Mouse (Mus musculus) kidney, embryonic 16.5 days (tissue): ENCODE results near the gene Fars2. TPM values are rescaled to one million over a fixed set of nuclear protein-coding genes. Genes with fewer than 3 reads are reported as not detected.

Experiments
- ATAC-seq: fragments of 200-750 bp; cut with Nextera tagmentation; 2 replicates; pipeline ENCODE4 v1.8.0; 2017; ENCODE audit warnings: moderate TSS enrichment; ENCODE audit not compliant: low FRiP score, low TSS enrichment
- H3K27ac ChIP-seq: fragments of 300-500 bp; sonication (generic); 2 replicates; pipeline ENCODE4 v1.5.1; 2014; ENCODE audit warnings: low read length
- H3K27me3 ChIP-seq: fragments of 300-500 bp; sonication (generic); 2 replicates; pipeline ENCODE4 v1.6.1; 2014; ENCODE audit warnings: low read length, control low read depth, mixed read lengths; ENCODE audit not compliant: insufficient read depth
- H3K36me3 ChIP-seq: fragments of 300-500 bp; sonication (generic); 2 replicates; pipeline ENCODE4 v1.6.1; 2014; ENCODE audit warnings: low read length, control low read depth, mixed read lengths; ENCODE audit not compliant: insufficient read depth
- H3K4me1 ChIP-seq: fragments of 300-500 bp; sonication (generic); 2 replicates; pipeline ENCODE4 v1.6.1; 2014; ENCODE audit warnings: low read length, control low read depth, mixed read lengths; ENCODE audit not compliant: insufficient read depth
- H3K4me2 ChIP-seq: fragments of 300-500 bp; sonication (generic); replicated peaks from 2 replicates; pipeline ENCODE4 v1.6.1; 2014; ENCODE audit warnings: low read depth, low read length
- H3K4me3 ChIP-seq: fragments of 300-500 bp; sonication (generic); 2 replicates; pipeline ENCODE4 v1.5.1; 2014; ENCODE audit warnings: mild to moderate bottlenecking, low read length
- H3K9ac ChIP-seq: fragments of 300-500 bp; sonication (generic); replicated peaks from 2 replicates; pipeline ENCODE4 v1.6.1; 2014; ENCODE audit warnings: low read length
- H3K9me3 ChIP-seq: fragments of 300-500 bp; sonication (generic); 2 replicates; pipeline ENCODE4 v1.6.1; 2016; ENCODE audit warnings: low read length, control low read depth
- WGBS: fragments of 180-500 bp; shearing (Covaris S2); extraction: QIAGEN DNeasy Blood & Tissue Kit; methylation state at CpG from one replicate; pipeline ENCODE4 v1.1.7; 2014; 5-methylcytosine and 5-hydroxymethylcytosine counted together
- polyA plus RNA-seq: library from polyadenylated mRNA; unstranded; fragments of >200 nt; fragmentation: Nextera tagmentation; extraction: Ambion mirVana; gene quantifications from 2 replicates; pipeline ENCODE4 v1.2.1, GENCODE M21; 2015

The Fars2 gene
- polyA plus RNA-seq, 1 experiment from 2014 or later = 48.6 TPM

GRCm38 (mm10) chr13:36550694-36551093 is 433.5 kb downstream of the Fars2 start:
- no peaks in the 10 kb centered on the region for H3K4me1 ChIP-seq
- H3K9ac ChIP-seq = no peak overlapping the region
- no peaks in the 10 kb centered on the region for H3K27me3 ChIP-seq
- H3K9me3 ChIP-seq = no peaks in the 10 kb centered on the region
- H3K36me3 ChIP-seq = no peaks in the 10 kb centered on the region
- no peak overlapping the region for H3K4me2 ChIP-seq
- ATAC-seq = no peak
- WGBS = 64% methylated on average over 6 of the region's 6 CpGs
- no peak overlapping the region for H3K27ac ChIP-seq
- no peak overlapping the region for H3K4me3 ChIP-seq

GRCm38 (mm10) chr13:36552522-36553246 is 435.5 kb downstream of the Fars2 start:
- 84% methylated on average over 3 of the region's 3 CpGs for WGBS
- ATAC-seq = no peak
- no peak overlapping the region for H3K4me2 ChIP-seq
- H3K4me3 ChIP-seq = no peak overlapping the region
- H3K27me3 ChIP-seq = no peaks in the 10 kb centered on the region
- no peaks in the 10 kb centered on the region for H3K4me1 ChIP-seq
- no peaks in the 10 kb centered on the region for H3K36me3 ChIP-seq
- no peaks in the 10 kb centered on the region for H3K9me3 ChIP-seq
- no peak overlapping the region for H3K27ac ChIP-seq
- H3K9ac ChIP-seq = no peak overlapping the region

DNA sequence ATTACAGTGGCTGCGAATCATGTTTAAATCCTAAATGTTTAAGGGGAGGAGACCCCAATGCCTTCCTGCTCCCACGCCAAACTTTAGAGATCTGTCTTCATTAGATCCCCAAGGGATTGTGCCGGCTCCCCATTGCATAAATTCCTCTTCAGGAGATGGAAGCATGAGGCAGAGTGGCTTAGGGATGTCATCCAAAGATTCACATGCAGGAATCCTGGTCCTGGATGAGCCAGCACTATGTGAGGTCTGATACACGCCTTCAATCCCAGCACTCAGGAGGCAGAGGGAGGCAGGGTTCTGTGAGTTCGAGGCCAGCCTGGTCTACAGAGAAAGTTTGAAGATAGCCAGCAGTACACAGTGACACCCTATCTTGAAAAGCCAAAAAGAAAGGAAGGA is 436.0 kb downstream of the Fars2 start:
- H3K9ac ChIP-seq = no peak overlapping the region
- H3K9me3 ChIP-seq = no peaks in the 10 kb centered on the region
- H3K4me3 ChIP-seq = no peak overlapping the region
- no peaks in the 10 kb centered on the region for H3K27me3 ChIP-seq
- 70% methylated on average over 5 of the region's 5 CpGs for WGBS
- H3K4me2 ChIP-seq = no peak overlapping the region
- no peaks in the 10 kb centered on the region for H3K4me1 ChIP-seq
- no peaks in the 10 kb centered on the region for H3K36me3 ChIP-seq
- H3K27ac ChIP-seq = no peak overlapping the region
- no peak for ATAC-seq

GRCm38 (mm10) chr13:36554743-36555142 is 437.5 kb downstream of the Fars2 start:
- Histone ChIP-seq H3K27ac (no peak overlapping the region), H3K4me3 (no peak overlapping the region), H3K27me3 (no peaks in the 10 kb centered on the region), H3K9me3 (no peaks in the 10 kb centered on the region), H3K4me2 (no peak overlapping the region), H3K9ac (no peak overlapping the region), H3K4me1 (no peaks in the 10 kb centered on the region), H3K36me3 (no peaks in the 10 kb centered on the region)
- 85% methylated on average over 1 of the region's 1 CpGs for WGBS
- no peak for ATAC-seq

GRCm38 (mm10) chr13:36562447-36563441 is 445.5 kb downstream of the Fars2 start:
- Histone ChIP-seq H3K27ac (no peak overlapping the region), H3K4me2 (no peak overlapping the region), H3K27me3 (no peaks in the 10 kb centered on the region), H3K4me1 (no peaks in the 10 kb centered on the region), H3K36me3 (no peaks in the 10 kb centered on the region), H3K4me3 (no peak overlapping the region), H3K9ac (no peak overlapping the region), H3K9me3 (no peaks in the 10 kb centered on the region)
- no peak for ATAC-seq
- WGBS = 69% methylated on average over 16 of the region's 16 CpGs

- Histone ChIP-seq H3K4me3 (no peak overlapping the region), H3K27ac (no peak overlapping the region), H3K36me3 (no peaks in the 10 kb centered on the region), H3K27me3 (no peaks in the 10 kb centered on the region), H3K4me2 (no peak overlapping the region), H3K9me3 (no peaks in the 10 kb centered on the region), H3K4me1 (no peaks in the 10 kb centered on the region), H3K9ac (no peak overlapping the region)
- WGBS = 33% methylated on average over 6 of the region's 6 CpGs
- no peak for ATAC-seq
Observed at GRCm38 (mm10) chr13:36564764-36565315, 447.6 kb downstream of the Fars2 start.

- ATAC-seq = no peak
- no peaks in the 10 kb centered on the region for H3K9me3 ChIP-seq
- H3K9ac ChIP-seq = no peak overlapping the region
- H3K36me3 ChIP-seq = no peaks in the 10 kb centered on the region
- no peak overlapping the region for H3K4me3 ChIP-seq
- H3K4me2 ChIP-seq = no peak overlapping the region
- peaks cover 6% of the 10 kb centered on the region; the same call in 1 of the 2 replicates for H3K4me1 ChIP-seq
- no peak overlapping the region for H3K27ac ChIP-seq
- no peaks in the 10 kb centered on the region for H3K27me3 ChIP-seq
- WGBS = 66% methylated on average over 4 of the region's 4 CpGs
Observed at GRCm38 (mm10) chr13:36576781-36577180, 459.6 kb downstream of the Fars2 start.

DNA sequence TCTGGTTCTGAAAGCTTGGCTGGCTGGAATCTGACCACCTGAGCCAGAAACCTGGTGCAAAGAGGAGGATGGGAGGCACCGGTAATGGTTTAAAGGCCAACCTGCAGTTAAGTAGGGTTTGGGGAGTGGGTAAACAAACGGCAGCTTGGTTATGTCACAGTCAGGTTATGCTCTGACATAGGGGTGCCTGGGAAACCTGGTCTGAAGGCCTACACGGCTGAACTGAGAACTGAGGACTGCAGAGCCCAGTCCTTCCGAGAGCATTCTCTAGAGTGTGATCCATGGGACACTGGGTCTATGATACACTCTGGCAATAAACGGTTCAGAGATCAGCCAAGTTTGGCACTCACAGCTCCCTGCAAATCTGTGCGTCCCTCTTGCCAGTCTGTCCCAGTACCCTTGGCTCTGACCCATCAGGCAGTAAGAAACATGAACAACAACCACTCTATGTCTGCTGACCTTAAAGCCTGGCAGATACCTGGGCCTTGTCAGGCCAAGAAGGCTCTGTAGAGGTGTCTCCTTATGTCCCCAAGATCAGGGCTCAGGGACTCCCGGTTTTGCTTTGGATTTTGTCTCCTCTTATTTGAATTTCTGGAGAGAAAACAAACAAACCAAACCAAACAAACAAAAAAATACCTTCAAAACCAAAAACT is 460.8 kb downstream of the Fars2 start:
- Histone ChIP-seq H3K4me2 (peak overlapping the region; percentile 73), H3K4me1 (peaks cover 11% of the 10 kb centered on the region), H3K27ac (no peak overlapping the region), H3K9me3 (no peaks in the 10 kb centered on the region), H3K27me3 (no peaks in the 10 kb centered on the region), H3K36me3 (no peaks in the 10 kb centered on the region), H3K9ac (0 out of 2 replicates have a peak overlapping the region, but pooled peaks have one; percentile 19), H3K4me3 (peak overlapping the region; percentile 58)
- 36% methylated on average over 7 of the region's 7 CpGs for whole genome bisulfite sequencing
- peak; percentile 32; the same call in 1 of the 2 replicates for ATAC-seq

- no peaks in the 10 kb centered on the region for H3K36me3 ChIP-seq
- 2% methylated on average over 41 of the region's 41 CpGs for WGBS
- peak overlapping the region; percentile 72 for H3K9ac ChIP-seq
- peak overlapping the region; percentile 73 for H3K4me2 ChIP-seq
- H3K27me3 ChIP-seq = no peaks in the 10 kb centered on the region
- peak overlapping the region; percentile 58 for H3K4me3 ChIP-seq
- no peaks in the 10 kb centered on the region for H3K9me3 ChIP-seq
- no peak overlapping the region for H3K27ac ChIP-seq
- peaks cover 13% of the 10 kb centered on the region for H3K4me1 ChIP-seq
- peak; percentile 97 for ATAC-seq
Observed at GRCm38 (mm10) chr13:36578569-36579333, 461.5 kb downstream of the Fars2 start.
